Mouse (Mus musculus): ENCODE measurements around the gene Dab1. TPM values are rescaled to one million over a fixed set of nuclear protein-coding genes. Genes with fewer than 3 reads are reported as not detected.

Dab1 gene
- total RNA-seq, 2 experiments from 2014 or later: not detected

GRCm38 (mm10) chr4:104716506-104716905, 1097.3 kb downstream of the Dab1 start:
- no peak for DNase-seq (ENCODE audit: low spot score)

GRCm38 (mm10) chr4:104718973-104719795, 1100.0 kb downstream of the Dab1 start:
- DNase-seq (ENCODE audit: low spot score): no peak

- DNase-seq (ENCODE audit: low spot score): no peak
These were observed 1104.4 kb downstream of the Dab1 start for GRCm38 (mm10) chr4:104723527-104724045.

- DNase-seq (ENCODE audit: low spot score): no peak
These were observed 1105.1 kb downstream of the Dab1 start for GRCm38 (mm10) chr4:104724258-104724657.

- no peak for DNase-seq (ENCODE audit: low spot score)
These were observed 1106.5 kb downstream of the Dab1 start for GRCm38 (mm10) chr4:104725673-104726072.

GRCm38 (mm10) chr4:104729185-104729584, 1110.0 kb downstream of the Dab1 start:
- DNase-seq (ENCODE audit: low spot score): no peak

GRCm38 (mm10) chr4:104746500-104746899, 1127.3 kb downstream of the Dab1 start:
- DNase-seq (ENCODE audit: low spot score): no peak

- no peak for DNase-seq (ENCODE audit: low spot score)
These were observed 1134.9 kb downstream of the Dab1 start for GRCm38 (mm10) chr4:104754090-104754489.

- DNase-seq (ENCODE audit: low spot score): no peak
These were observed 1141.9 kb downstream of the Dab1 start for GRCm38 (mm10) chr4:104760878-104761624.

- no peak for DNase-seq (ENCODE audit: low spot score)
These were observed 1146.9 kb downstream of the Dab1 start, which contains the start of gene C8b for GRCm38 (mm10) chr4:104766065-104766464. Gene C8b (plus strand): TSS chr4:104766317.

- DNase-seq (ENCODE audit: low spot score): no peak
These were observed 1149.0 kb downstream of the Dab1 start for GRCm38 (mm10) chr4:104768190-104768589.

GRCm38 (mm10) chr4:104769602-104770001, 1150.4 kb downstream of the Dab1 start:
- no peak for DNase-seq (ENCODE audit: low spot score)

- no peak for DNase-seq (ENCODE audit: low spot score)
These were observed 1151.2 kb downstream of the Dab1 start for GRCm38 (mm10) chr4:104770331-104770730.

GRCm38 (mm10) chr4:104775601-104776000, 1156.4 kb downstream of the Dab1 start:
- no peak for DNase-seq (ENCODE audit: low spot score)

- no peak for DNase-seq (ENCODE audit: low spot score)
These were observed 1160.3 kb downstream of the Dab1 start for GRCm38 (mm10) chr4:104779460-104779859.

- no peak for DNase-seq (ENCODE audit: low spot score)
These were observed 1162.3 kb downstream of the Dab1 start for GRCm38 (mm10) chr4:104781441-104781840.

- no peak for DNase-seq (ENCODE audit: low spot score)
These were observed 1163.2 kb downstream of the Dab1 start for GRCm38 (mm10) chr4:104782346-104782745.

- DNase-seq (ENCODE audit: low spot score): no peak
These were observed 1173.0 kb downstream of the Dab1 start for GRCm38 (mm10) chr4:104792111-104792510.
